Mouse (Mus musculus): ENCODE measurements around the gene Ptk6. TPM values are rescaled to one million over a fixed set of nuclear protein-coding genes. Genes with fewer than 3 reads are reported as not detected.
"Not testable (repeated sequence)": the region's sequence is repeated elsewhere in the genome, so short reads cannot be mapped to it uniquely, and the experiment has no call there.

The Ptk6 gene
- polyA plus RNA-seq, 1 experiment from 2014 or later, result not detected

DNA sequence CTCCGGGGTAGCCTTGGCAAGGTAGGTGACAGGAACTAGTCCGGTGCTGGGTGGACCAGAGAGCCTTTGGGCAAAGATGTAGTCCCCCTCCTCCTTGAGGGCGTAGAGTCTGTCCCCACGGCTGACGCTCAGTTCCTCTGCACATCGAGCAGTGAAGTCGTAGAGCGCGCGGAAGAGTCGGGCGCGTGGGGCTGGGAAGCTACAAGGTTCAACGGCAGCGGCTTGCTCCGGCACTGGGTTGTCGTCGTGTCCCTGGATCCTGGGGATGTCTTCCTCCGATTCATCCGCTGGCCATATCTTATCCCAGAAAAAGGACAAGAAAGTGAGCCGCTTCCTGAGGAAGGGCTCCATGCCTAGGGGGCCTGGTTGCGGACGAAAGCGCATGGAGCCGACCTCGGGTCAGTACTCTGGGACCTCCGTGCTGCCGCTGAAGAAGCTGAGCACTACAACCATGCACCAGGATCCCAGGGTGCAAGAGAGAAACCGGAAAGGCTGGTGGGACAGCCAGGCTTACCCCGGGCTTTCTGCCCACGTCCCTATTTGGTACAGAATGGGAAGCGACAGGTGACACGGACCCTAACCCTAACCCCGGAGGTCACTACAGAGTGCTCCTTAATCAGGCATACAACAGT is 9.9 kb upstream of the Ptk6 start:
- peaks cover 65% of the 10 kb centered on the region for H3K27me3 ChIP-seq (ENCODE audit: insufficient read depth, poor library complexity, severe bottlenecking)
- H3K36me3 ChIP-seq, result no peaks in the 10 kb centered on the region
- 4% methylated on average over 34 of the region's 34 CpGs for WGBS
- peaks cover 15% of the 10 kb centered on the region for H3K4me1 ChIP-seq (replicated peaks)
- H3K4me3 ChIP-seq, result peak overlapping the region; percentile 49
- H3K27ac ChIP-seq, result no peak overlapping the region
- H3K9me3 ChIP-seq, result no peaks in the 10 kb centered on the region
- DNase-seq (ENCODE audit: low spot score), result no peak

DNA sequence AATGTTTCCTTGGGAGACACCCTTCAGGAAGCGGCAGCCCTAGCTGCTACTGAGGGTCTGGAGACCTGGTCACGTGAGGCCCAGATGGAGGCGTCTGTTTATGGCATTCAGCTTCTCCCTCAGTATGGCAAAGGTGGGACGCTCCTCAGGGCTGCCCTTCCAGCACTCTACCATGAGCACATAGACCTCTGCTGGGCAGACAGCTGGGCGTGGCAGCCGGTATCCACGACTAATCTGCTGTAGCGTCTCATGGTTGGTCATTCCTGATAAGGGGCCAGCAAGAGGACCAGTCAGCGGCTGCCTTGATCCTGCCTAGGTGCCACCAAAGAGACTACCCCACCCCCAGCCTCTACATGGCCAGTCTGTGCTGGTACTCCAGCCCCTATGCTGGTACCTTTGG is 3.5 kb upstream of the Ptk6 start:
- H3K4me1 ChIP-seq (replicated peaks), result no peaks in the 10 kb centered on the region
- WGBS, result 77% methylated on average over 9 of the region's 9 CpGs

DNA sequence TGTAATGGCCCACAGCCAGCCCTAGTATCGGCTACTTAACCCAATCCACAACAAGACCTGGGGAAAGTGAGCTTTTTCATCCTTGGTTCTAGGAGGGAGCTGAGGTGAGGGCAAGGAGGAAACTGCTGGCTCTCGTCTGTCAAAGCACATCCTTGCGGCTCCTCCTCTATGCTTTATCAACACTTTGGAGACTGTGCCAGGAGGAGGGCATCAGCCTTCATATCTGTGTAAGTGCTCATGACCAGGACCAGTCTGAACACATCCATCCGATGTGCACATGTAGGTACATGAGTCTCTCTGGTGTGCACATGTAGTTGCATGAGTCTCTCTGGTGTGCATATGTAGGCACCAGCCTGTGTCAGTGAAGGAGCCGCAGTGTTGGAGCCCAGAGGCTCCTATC is 3.1 kb upstream of the Ptk6 start:
- WGBS, result 89% methylated on average over 5 of the region's 5 CpGs
- peaks cover 21% of the 10 kb centered on the region for H3K27me3 ChIP-seq (ENCODE audit: insufficient read depth, poor library complexity, severe bottlenecking)

More for the DNA sequence above, 3.5 kb upstream of the Ptk6 start:
- Histone ChIP-seq H3K36me3 (no peaks in the 10 kb centered on the region), H3K9me3 (no peaks in the 10 kb centered on the region), H3K4me3 (no peak overlapping the region), H3K27ac (no peak overlapping the region), H3K27me3 (ENCODE audit: insufficient read depth, poor library complexity, severe bottlenecking) (peaks cover 25% of the 10 kb centered on the region)
- no peak for DNase-seq (ENCODE audit: low spot score)

DNA sequence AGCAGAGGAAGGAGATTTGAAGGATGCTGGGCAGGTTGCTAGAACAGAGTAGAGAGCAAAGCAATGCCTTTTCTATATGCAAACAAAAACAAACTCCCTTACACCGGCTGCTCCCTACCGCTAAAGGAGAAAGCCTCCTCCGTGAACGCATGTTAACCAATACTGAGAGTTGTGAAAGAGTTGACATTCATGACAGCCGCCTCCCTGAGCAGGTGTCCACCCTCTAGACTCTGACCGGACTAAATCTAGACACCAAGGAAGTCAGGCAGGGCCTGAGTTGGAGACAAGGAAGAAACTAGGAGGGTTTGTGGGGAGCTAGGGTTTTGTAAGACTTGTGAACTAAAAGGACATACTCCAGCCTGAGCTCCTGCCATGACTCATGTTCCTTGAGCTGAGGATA is 297 bp upstream of the Ptk6 start:
- no peak overlapping the region for H3K4me3 ChIP-seq
- H3K36me3 ChIP-seq, result no peaks in the 10 kb centered on the region
- no peak for DNase-seq (ENCODE audit: low spot score)
- no peaks in the 10 kb centered on the region for H3K4me1 ChIP-seq (replicated peaks)
- peaks cover 5% of the 10 kb centered on the region; the same call in 1 of the 2 replicates for H3K27me3 ChIP-seq (ENCODE audit: insufficient read depth, poor library complexity, severe bottlenecking)
- H3K27ac ChIP-seq, result no peak overlapping the region
- no peaks in the 10 kb centered on the region for H3K9me3 ChIP-seq
- WGBS, result 86% methylated on average over 6 of the region's 6 CpGs

More for the DNA sequence above, 3.1 kb upstream of the Ptk6 start:
- H3K4me3 ChIP-seq, result no peak overlapping the region
- H3K4me1 ChIP-seq (replicated peaks), result no peaks in the 10 kb centered on the region
- H3K9me3 ChIP-seq, result no peaks in the 10 kb centered on the region
- no peak overlapping the region for H3K27ac ChIP-seq
- DNase-seq (ENCODE audit: low spot score), result no peak
- H3K36me3 ChIP-seq, result no peaks in the 10 kb centered on the region

DNA sequence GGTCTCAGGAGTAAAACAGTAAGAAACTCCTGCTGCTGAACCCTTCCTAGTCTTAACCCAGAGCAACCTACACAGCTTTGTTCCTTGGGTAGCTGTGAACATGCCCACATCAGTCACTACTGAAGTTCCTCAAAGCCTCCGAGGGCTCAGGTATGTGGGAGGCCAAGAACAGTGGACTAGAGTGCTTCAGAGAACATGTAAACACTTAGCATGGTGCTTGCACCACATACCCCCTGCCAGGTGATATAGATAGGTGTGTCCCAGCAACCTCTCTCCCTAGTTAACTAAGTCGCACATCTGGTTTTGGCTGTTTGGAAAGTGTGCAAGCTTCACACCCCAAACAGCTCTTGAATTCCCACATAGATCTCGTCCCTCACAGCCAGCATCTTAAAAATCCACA is 983 bp downstream of the Ptk6 start:
- no peaks in the 10 kb centered on the region for H3K27me3 ChIP-seq (ENCODE audit: insufficient read depth, poor library complexity, severe bottlenecking)
- H3K27ac ChIP-seq, result no peak overlapping the region
- H3K36me3 ChIP-seq, result no peaks in the 10 kb centered on the region
- no peak overlapping the region for H3K4me3 ChIP-seq
- 83% methylated on average over 3 of the region's 3 CpGs for WGBS
- H3K4me1 ChIP-seq (replicated peaks), result no peaks in the 10 kb centered on the region
- no peak for DNase-seq (ENCODE audit: low spot score)
- no peaks in the 10 kb centered on the region for H3K9me3 ChIP-seq

DNA sequence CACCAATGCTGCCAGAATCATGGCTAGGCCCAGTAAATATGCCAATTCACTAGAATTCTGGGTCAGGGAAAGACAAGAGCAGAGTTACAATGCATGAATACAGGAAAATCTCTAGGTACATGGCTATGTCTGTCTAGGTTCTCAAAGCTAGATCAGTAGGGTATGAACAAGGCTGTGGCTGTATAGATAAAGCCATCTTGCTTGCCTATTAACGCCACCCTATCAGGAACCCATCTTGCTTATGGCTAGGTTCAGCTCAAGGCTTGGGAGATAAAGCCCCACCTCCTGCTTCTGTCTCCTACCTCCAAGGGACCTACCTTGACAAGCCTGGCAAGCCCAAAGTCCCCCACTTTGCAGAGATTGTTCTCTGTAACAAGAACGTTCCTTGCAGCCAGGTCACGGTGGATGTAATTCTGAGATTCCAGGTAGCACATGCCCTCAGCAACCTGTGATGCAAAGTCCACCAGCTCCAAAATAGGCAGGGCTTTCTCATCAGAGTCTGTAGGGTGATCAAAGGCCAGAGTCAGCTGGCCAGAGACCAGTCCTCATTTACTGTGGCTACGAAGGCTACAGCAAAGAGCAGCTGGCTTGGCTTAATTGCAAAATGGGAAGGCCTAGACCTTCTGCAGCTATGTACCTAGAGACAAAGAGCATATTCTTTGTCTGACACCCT is 5.8 kb downstream of the Ptk6 start:
- 90% methylated on average over 4 of the region's 4 CpGs for WGBS
- H3K27me3 ChIP-seq (ENCODE audit: insufficient read depth, poor library complexity, severe bottlenecking), result 0 out of 2 replicates have a peak, but pooled peaks cover 4% of the 10 kb centered on the region
- H3K9me3 ChIP-seq, result no peaks in the 10 kb centered on the region
- no peak for DNase-seq (ENCODE audit: low spot score)
- no peaks in the 10 kb centered on the region for H3K4me1 ChIP-seq (replicated peaks)
- no peak overlapping the region for H3K4me3 ChIP-seq
- H3K36me3 ChIP-seq, result no peaks in the 10 kb centered on the region
- H3K27ac ChIP-seq, result no peak overlapping the region

DNA sequence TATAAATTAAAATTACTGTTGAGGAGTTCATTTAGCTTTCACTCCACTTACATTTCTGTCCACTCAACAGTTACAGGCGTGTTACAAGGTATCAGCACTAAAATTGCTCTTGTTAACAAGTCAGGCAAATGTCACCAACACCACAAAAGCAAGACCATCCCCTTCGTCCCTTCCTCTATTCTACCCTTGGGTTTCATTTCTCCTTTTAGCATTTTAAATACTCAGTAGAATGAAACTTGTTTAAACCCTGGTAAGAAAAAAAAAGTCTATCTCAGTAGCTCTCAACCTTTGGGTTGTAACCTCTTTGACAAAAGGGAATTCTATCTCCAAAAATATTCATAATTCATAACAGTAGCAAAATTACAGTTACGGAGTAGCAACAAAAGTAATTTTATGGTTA is 9.5 kb downstream of the Ptk6 start:
- Histone ChIP-seq H3K27me3 (ENCODE audit: insufficient read depth, poor library complexity, severe bottlenecking) (0 out of 2 replicates have a peak, but pooled peaks cover 4% of the 10 kb centered on the region), H3K9me3 (no peaks in the 10 kb centered on the region), H3K4me3 (no peak overlapping the region), H3K27ac (no peak overlapping the region), H3K4me1 (replicated peaks) (peaks cover 9% of the 10 kb centered on the region), H3K36me3 (peaks cover 17% of the 10 kb centered on the region)
- 73% methylated on average over 3 of the region's 3 CpGs for WGBS
- no peak for DNase-seq (ENCODE audit: low spot score)

DNA sequence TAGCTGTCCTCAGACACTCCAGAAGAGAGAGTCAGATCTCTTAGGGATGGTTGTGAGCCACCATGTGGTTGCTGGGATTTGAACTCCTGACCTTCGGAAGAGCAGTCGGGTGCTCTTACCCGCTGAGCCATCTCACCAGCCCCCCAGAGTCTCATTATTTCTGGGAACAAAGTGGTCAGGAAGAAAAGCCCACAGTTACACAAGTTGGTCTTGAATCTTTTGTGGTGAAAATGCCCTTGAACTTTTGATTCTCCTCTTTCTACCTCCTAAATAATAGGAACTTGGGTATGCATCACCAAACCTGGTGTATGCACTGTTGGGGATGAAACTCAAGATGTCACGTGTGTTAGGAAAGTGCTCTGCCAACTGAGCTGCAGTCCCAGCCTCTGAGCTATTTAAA is 10.7 kb downstream of the Ptk6 start:
- DNase-seq (ENCODE audit: low spot score), result no peak
- H3K27ac ChIP-seq, result no peak overlapping the region
- peaks cover 17% of the 10 kb centered on the region for H3K36me3 ChIP-seq
- 0 out of 2 replicates have a peak, but pooled peaks cover 4% of the 10 kb centered on the region for H3K27me3 ChIP-seq (ENCODE audit: insufficient read depth, poor library complexity, severe bottlenecking)
- no peaks in the 10 kb centered on the region for H3K9me3 ChIP-seq
- WGBS, result 59% methylated on average over 4 of the region's 4 CpGs
- peaks cover 12% of the 10 kb centered on the region for H3K4me1 ChIP-seq (replicated peaks)
- no peak overlapping the region for H3K4me3 ChIP-seq

DNA sequence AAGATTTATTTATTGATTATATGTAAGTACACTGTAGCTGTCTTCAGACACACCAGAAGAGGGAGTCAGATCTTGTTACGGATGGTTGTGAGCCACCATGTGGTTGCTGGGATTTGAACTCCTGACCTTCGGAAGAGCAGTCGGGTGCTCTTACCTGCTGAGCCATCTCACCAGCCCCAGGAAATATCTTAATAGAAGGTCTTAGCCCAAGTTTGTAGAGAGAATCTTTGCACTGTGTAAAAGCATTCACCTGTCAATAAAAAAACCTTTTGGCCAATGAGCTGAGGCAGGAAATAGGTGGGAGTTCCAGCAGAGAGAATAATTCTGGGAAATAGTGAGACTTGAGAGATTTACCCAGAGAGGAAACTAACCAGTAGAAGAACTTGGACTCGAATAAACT is 11.2 kb downstream of the Ptk6 start:
- DNase-seq (ENCODE audit: low spot score); H3K27ac ChIP-seq; H3K27me3 ChIP-seq (ENCODE audit: insufficient read depth, poor library complexity, severe bottlenecking); H3K9me3 ChIP-seq; H3K4me3 ChIP-seq: not testable (repeated sequence)
- 68% methylated on average over 4 of the region's 4 CpGs for WGBS
- peaks cover 17% of the 10 kb centered on the region for H3K36me3 ChIP-seq
- H3K4me1 ChIP-seq (replicated peaks), result peaks cover 14% of the 10 kb centered on the region

DNA sequence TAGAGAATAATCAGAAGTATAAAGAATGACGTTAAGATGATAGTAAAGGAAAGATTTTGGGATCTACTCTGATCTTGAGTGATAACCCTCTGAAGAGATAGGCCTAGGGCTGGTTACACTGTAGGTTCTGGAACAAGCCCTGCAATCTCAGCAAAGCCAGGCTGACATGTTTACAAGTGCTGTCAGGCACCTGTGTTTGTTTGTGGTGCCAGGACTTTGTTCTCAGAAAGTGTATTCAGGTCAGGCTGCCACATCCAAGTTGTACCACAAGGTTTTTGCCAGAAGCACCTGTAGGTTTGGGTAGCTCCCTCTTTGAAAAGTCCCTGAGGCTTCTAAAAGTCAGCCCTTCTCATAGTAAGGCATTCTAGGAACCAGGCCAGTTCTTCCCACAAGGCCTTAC is 13.3 kb downstream of the Ptk6 start:
- no peaks in the 10 kb centered on the region for H3K27me3 ChIP-seq (ENCODE audit: insufficient read depth, poor library complexity, severe bottlenecking)
- H3K27ac ChIP-seq, result no peak overlapping the region
- peak overlapping the region; percentile 78; the same call in 1 of the 2 replicates for H3K4me3 ChIP-seq
- peaks cover 16% of the 10 kb centered on the region for H3K4me1 ChIP-seq (replicated peaks)
- H3K9me3 ChIP-seq, result no peaks in the 10 kb centered on the region
- no peak for DNase-seq (ENCODE audit: low spot score)
- peaks cover 17% of the 10 kb centered on the region for H3K36me3 ChIP-seq
- 89% methylated on average over 1 of the region's 1 CpGs for WGBS

DNA sequence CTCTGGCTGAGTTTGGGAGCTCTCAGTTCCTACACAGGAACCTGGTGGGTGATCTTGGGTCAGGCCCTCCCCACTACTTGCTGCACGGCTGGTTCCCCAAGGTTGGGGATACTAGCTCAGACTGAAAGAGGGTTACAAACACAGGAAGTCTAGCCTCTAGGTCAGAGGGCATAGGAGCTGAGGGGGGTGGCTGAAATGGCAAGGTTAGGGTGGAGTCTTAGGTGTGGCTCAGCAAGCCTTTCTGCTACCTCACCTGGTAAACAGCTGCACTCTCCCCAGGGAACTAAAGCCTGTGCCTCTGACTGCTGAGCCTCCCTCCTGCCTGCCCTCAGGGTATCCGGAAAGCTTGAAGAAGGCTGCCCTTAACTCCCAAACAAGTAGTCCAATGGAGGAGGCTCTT is 13.9 kb downstream of the Ptk6 start:
- Histone ChIP-seq H3K9me3 (no peaks in the 10 kb centered on the region), H3K4me3 (peak overlapping the region; percentile 78), H3K36me3 (peaks cover 17% of the 10 kb centered on the region), H3K27ac (peak overlapping the region; percentile 99), H3K4me1 (replicated peaks) (peaks cover 16% of the 10 kb centered on the region), H3K27me3 (ENCODE audit: insufficient read depth, poor library complexity, severe bottlenecking) (no peaks in the 10 kb centered on the region)
- 65% methylated on average over 2 of the region's 2 CpGs for WGBS
- no peak for DNase-seq (ENCODE audit: low spot score)

DNA sequence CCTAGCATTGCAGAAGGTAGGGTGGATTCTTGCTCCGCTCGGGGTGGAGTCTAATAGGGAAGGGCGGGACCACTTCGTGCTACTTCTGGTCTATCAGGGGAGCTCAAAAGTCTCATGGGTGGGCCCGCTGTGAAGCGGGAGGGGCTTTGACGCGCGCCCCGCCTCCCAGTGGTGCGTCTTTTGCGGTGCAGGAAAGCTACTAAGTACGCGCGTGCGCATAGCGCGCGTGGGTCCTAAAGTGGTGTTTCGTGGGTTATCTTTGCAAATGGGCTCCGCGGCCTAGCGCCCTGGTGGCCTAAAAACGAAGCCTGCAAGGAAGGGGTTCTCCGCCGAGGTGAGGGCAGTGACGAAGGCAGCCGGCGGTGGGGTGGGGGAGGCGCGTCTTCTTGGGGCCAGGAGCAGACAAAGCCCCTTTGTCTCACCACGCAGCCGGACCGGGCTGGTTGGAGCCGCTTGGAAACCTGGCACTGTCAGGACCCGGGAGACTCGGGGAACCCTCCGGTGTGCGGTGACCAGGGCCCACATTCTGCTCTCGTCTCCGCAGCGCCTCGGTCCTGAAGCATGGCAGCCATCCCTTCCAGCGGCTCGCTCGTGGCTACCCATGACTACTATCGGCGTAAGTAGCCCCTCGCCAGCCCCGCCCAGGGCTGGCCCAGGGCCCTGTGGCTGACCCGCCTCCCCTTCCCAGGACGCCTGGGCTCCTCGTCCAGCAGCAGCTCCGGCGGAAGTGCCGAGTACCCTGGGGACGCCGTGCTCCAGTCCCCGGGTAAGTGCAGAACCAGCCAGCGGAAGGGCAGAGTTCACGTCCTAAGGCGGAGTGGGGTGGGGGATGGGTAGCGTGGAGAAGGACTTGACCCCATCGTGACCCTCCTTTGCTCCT is 15.2 kb downstream of the Ptk6 start, which contains the start of gene Ppdpf:
Gene Ppdpf, plus strand, starts transcription at position 127 of the 880 bp plus-strand sequence.
- Histone ChIP-seq H3K9me3 (no peaks in the 10 kb centered on the region), H3K4me3 (peak within 1 kb of the TSS; percentile 78), H3K4me1 (replicated peaks) (peaks cover 16% of the 10 kb centered on the region), H3K36me3 (peaks cover 17% of the 10 kb centered on the region), H3K27me3 (ENCODE audit: insufficient read depth, poor library complexity, severe bottlenecking) (no peaks in the 10 kb centered on the region), H3K27ac (peak within 1 kb of the TSS; percentile 99)
- under 1% methylated on average over 64 of the region's 64 CpGs for WGBS
- DNase-seq (ENCODE audit: low spot score), result peak; percentile 88

DNA sequence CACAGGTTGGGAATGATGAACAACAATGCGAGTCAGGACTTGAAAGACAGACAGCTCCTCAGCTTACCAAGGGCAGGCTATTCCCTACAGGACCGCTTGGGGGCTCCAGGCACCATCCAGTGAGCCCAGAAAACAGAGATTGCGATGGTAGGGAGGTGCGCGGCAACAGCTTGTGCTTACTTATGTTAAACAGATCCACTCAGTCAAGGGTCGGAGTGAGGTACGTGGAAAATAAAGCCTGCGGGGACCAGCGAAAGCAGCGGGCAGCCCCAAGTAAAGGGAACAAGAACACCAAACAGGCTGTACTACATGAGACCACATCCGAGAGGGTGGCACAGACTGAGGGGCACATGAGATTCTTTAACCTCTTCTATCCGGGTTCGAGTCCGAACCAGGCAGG is 16.0 kb downstream of the Ptk6 start:
- peak overlapping the region; percentile 99 for H3K27ac ChIP-seq
- H3K9me3 ChIP-seq, result no peaks in the 10 kb centered on the region
- peaks cover 16% of the 10 kb centered on the region for H3K4me1 ChIP-seq (replicated peaks)
- H3K4me3 ChIP-seq, result peak overlapping the region; percentile 78
- DNase-seq (ENCODE audit: low spot score), result peak; percentile 88
- no peaks in the 10 kb centered on the region for H3K27me3 ChIP-seq (ENCODE audit: insufficient read depth, poor library complexity, severe bottlenecking)
- H3K36me3 ChIP-seq, result peaks cover 17% of the 10 kb centered on the region
- WGBS, result under 1% methylated on average over 14 of the region's 14 CpGs

Measured in hindbrain, embryonic 10.5 days (tissue).